Mouse (Mus musculus) liver, postnatal 0 days (tissue): ENCODE measurements around the gene Bcdin3d.

Experiments
- CTCF ChIP-seq: sonication (generic); IDR thresholded peaks from 2 replicates; pipeline ENCODE4 v1.5.1; 2016; ENCODE audit warnings: antibody characterized with exemption, low read depth
- EP300 ChIP-seq: IDR thresholded peaks from 2 replicates; pipeline ENCODE4 v1.6.1; 2016; ENCODE audit warnings: antibody characterized with exemption, low read depth, mild to moderate bottlenecking

DNA sequence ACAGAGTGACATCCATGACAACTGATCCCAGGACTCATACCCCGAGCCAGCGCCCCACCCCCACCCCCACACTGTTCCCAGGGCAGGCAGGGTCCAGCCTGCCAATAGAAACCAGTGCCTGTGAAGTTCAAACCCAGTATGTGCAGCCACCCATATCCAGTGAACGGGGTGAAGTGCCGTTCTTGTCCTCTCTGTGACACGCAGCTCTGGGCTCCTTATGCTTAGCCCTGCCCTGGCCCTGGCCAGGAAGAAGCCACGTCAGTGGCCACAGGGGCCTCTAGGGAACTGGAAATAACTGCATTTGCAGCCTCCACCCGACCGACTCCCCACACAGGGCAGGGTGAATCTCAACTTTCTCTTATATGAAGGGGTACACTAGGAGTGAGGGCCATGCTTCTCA, 42.6 kb downstream of the Bcdin3d start:
- TF ChIP-seq CTCF (no peak), EP300 (no peak)
